Mouse (Mus musculus) forebrain, postnatal 0 days (tissue): ENCODE measurements at regions not wholly inside any gene's neighbourhood (a gene's known extent, or its start where the extent isn't known, plus 50 kb on each side); places are given as distances from the start of the nearest gene placed in this dataset.
"Not testable (repeated sequence)": the region's sequence is repeated elsewhere in the genome, so short reads cannot be mapped to it uniquely, and the experiment has no call there.

Experiments
- ATAC-seq: fragments of 200-750 bp; cut with Nextera tagmentation; 2 replicates; pipeline ENCODE4 v1.8.0; 2017; ENCODE audit warnings: mild to moderate bottlenecking, moderate library complexity
- DNase-seq: peaks from one replicate; pipeline ENCODE4 v3.0.0-alpha.2; 2015
- H3K27ac ChIP-seq: fragments of 300-500 bp; sonication (generic); 2 replicates; pipeline ENCODE4 v1.5.1; 2014; ENCODE audit warnings: low read depth, mild to moderate bottlenecking, antibody characterized with exemption, low read length, moderate library complexity, mixed read lengths
- H3K27me3 ChIP-seq: fragments of 300-500 bp; sonication (generic); 2 replicates; pipeline ENCODE4 v1.6.1; 2014; ENCODE audit warnings: mild to moderate bottlenecking, low read length, mixed read lengths; ENCODE audit not compliant: insufficient read depth
- H3K36me3 ChIP-seq: fragments of 300-500 bp; sonication (generic); 2 replicates; pipeline ENCODE4 v1.6.1; 2014; ENCODE audit warnings: mild to moderate bottlenecking, moderate library complexity; ENCODE audit not compliant: insufficient read depth
- H3K4me1 ChIP-seq: fragments of 300-500 bp; sonication (generic); 2 replicates; pipeline ENCODE4 v1.6.1; 2014; ENCODE audit warnings: antibody characterized with exemption; ENCODE audit not compliant: insufficient read depth
- H3K4me2 ChIP-seq: fragments of 300-500 bp; sonication (generic); 2 replicates; pipeline ENCODE4 v1.6.1; 2014; ENCODE audit warnings: low read depth, mild to moderate bottlenecking, moderate library complexity
- H3K4me3 ChIP-seq: fragments of 300-500 bp; sonication (generic); 2 replicates; pipeline ENCODE4 v1.5.1; 2014; ENCODE audit warnings: low read depth, low read length, mixed read lengths
- H3K9ac ChIP-seq: fragments of 300-500 bp; sonication (generic); 2 replicates; pipeline ENCODE4 v1.6.1; 2014; ENCODE audit warnings: mild to moderate bottlenecking
- H3K9me3 ChIP-seq: fragments of 300-500 bp; sonication (generic); 2 replicates; pipeline ENCODE4 v1.6.1; 2016; ENCODE audit warnings: low read length
- CTCF ChIP-seq: sonication (generic); IDR thresholded peaks from 2 replicates; pipeline ENCODE4 v1.5.1; 2016; ENCODE audit warnings: antibody characterized with exemption, control low read depth, low read depth
- WGBS: fragments of 180-500 bp; shearing (Covaris S2); extraction: QIAGEN DNeasy Blood & Tissue Kit; methylation state at CpG from one replicate; pipeline ENCODE4 v1.1.7; 2014; 5-methylcytosine and 5-hydroxymethylcytosine counted together

GRCm38 (mm10) chrX:50602881-50603280 lies 174.6 kb upstream of the Olfr1324 start:
- WGBS = 48% methylated on average over 3 of the region's 3 CpGs
- H3K27me3 ChIP-seq, H3K4me1 ChIP-seq, H3K36me3 ChIP-seq, H3K9me3 ChIP-seq: not testable (repeated sequence)
- peak; percentile 77 for ATAC-seq
- TF ChIP-seq CTCF = peak; percentile 56
- peak overlapping the region; percentile 67; the same call in 1 of the 2 replicates for H3K27ac ChIP-seq
- peak; percentile 88 for DNase-seq
- H3K4me2 ChIP-seq = peak overlapping the region; percentile 34; the same call in 1 of the 2 replicates
- H3K4me3 ChIP-seq = peak overlapping the region; percentile 17; the same call in 1 of the 2 replicates
- peak overlapping the region; percentile 44; the same call in 1 of the 2 replicates for H3K9ac ChIP-seq

GRCm38 (mm10) chrX:50602461-50602875 lies 174.2 kb upstream of the Olfr1324 start:
- Histone ChIP-seq H3K4me3 (peak overlapping the region; percentile 17; the same call in 1 of the 2 replicates), H3K9ac (peak overlapping the region; percentile 44; the same call in 1 of the 2 replicates), H3K27ac (peak overlapping the region; percentile 67; the same call in 1 of the 2 replicates), H3K4me2 (peak overlapping the region; percentile 34; the same call in 1 of the 2 replicates)
- H3K36me3 ChIP-seq, H3K27me3 ChIP-seq, H3K4me1 ChIP-seq, H3K9me3 ChIP-seq: not testable (repeated sequence)
- DNase-seq = peak; percentile 55
- ATAC-seq = peak; percentile 42; the same call in 1 of the 2 replicates
- TF ChIP-seq CTCF = peak; percentile 36
- WGBS = 60% methylated on average over 9 of the region's 9 CpGs

- Histone ChIP-seq H3K9ac (peak overlapping the region; percentile 45), H3K4me3 (peak overlapping the region; percentile 19; the same call in 1 of the 2 replicates), H3K4me2 (peak overlapping the region; percentile 38), H3K27ac (peak overlapping the region; percentile 75)
- ATAC-seq (peak; percentile 77), DNase-seq (peak; percentile 87)
- peak; percentile 61 for TF ChIP-seq CTCF
- WGBS = 58% methylated on average over 3 of the region's 3 CpGs
- not testable (repeated sequence) for H3K36me3 ChIP-seq, H3K27me3 ChIP-seq, H3K9me3 ChIP-seq, H3K4me1 ChIP-seq
These were observed 172.0 kb upstream of the Olfr1324 start for GRCm38 (mm10) chrX:50600262-50600661.

- peak; percentile 77 for DNase-seq
- peak; percentile 47 for TF ChIP-seq CTCF
- peak overlapping the region; percentile 19; the same call in 1 of the 2 replicates for H3K4me3 ChIP-seq
- WGBS = 64% methylated on average over 4 of the region's 4 CpGs
- H3K4me2 ChIP-seq = peak overlapping the region; percentile 38
- peak overlapping the region; percentile 45 for H3K9ac ChIP-seq
- peak overlapping the region; percentile 75 for H3K27ac ChIP-seq
- H3K9me3 ChIP-seq = no peaks in the 10 kb centered on the region
- H3K27me3 ChIP-seq = no peaks in the 10 kb centered on the region
- peak; percentile 70; the same call in 1 of the 2 replicates for ATAC-seq
- no peaks in the 10 kb centered on the region; the same call in 1 of the 2 replicates for H3K36me3 ChIP-seq
- no peaks in the 10 kb centered on the region for H3K4me1 ChIP-seq
These were observed 171.5 kb upstream of the Olfr1324 start for GRCm38 (mm10) chrX:50599780-50600179.

- not testable (repeated sequence) for H3K9me3 ChIP-seq, H3K9ac ChIP-seq, H3K4me3 ChIP-seq, H3K27me3 ChIP-seq, ATAC-seq, H3K4me2 ChIP-seq, H3K36me3 ChIP-seq, H3K4me1 ChIP-seq, DNase-seq, H3K27ac ChIP-seq
- 76% methylated on average over 3 of the region's 3 CpGs for WGBS
These were observed 169.3 kb upstream of the Olfr1324 start for GRCm38 (mm10) chrX:50597626-50598025.

GRCm38 (mm10) chrX:50597105-50597504 lies 168.8 kb upstream of the Olfr1324 start:
- Histone ChIP-seq H3K4me3 (no peak overlapping the region), H3K9ac (no peak overlapping the region), H3K4me1 (no peaks in the 10 kb centered on the region), H3K27ac (no peak overlapping the region), H3K36me3 (no peaks in the 10 kb centered on the region; the same call in 1 of the 2 replicates), H3K27me3 (no peaks in the 10 kb centered on the region), H3K4me2 (no peak overlapping the region; the same call in 1 of the 2 replicates), H3K9me3 (no peaks in the 10 kb centered on the region)
- 68% methylated on average over 6 of the region's 6 CpGs for WGBS
- DNase-seq (peak; percentile 83), ATAC-seq (peak; percentile 42; the same call in 1 of the 2 replicates)
- TF ChIP-seq CTCF = peak; percentile 55

GRCm38 (mm10) chrX:50594976-50595375 lies 166.7 kb upstream of the Olfr1324 start:
- not testable (repeated sequence) for H3K36me3 ChIP-seq, H3K27ac ChIP-seq, H3K27me3 ChIP-seq, H3K9ac ChIP-seq, H3K9me3 ChIP-seq, H3K4me1 ChIP-seq, H3K4me3 ChIP-seq, H3K4me2 ChIP-seq
- peak; percentile 23 for TF ChIP-seq CTCF
- 81% methylated on average over 4 of the region's 4 CpGs for WGBS
- peak; percentile 49 for DNase-seq
- ATAC-seq = peak; percentile 36
